Mouse (Mus musculus) heart, postnatal 0 days (tissue): ENCODE measurements around the gene Tshz2. TPM values are rescaled to one million over a fixed set of nuclear protein-coding genes. Genes with fewer than 3 reads are reported as not detected.
A peak's percentile ranks its signal among the peaks of the same experiment; 100 is the strongest.

Source experiments
- ATAC-seq: fragments of 200-750 bp; cut with Nextera tagmentation; 2 replicates; pipeline ENCODE4 v1.8.0; 2017; ENCODE audit warnings: low read depth, moderate number of reproducible peaks, moderate library complexity; ENCODE audit not compliant: insufficient read depth
- DNase-seq: peaks from one replicate; pipeline ENCODE4 v3.0.0-alpha.2; 2016; ENCODE audit warnings: low spot score
- H3K27ac ChIP-seq: fragments of 300-500 bp; sonication (generic); 2 replicates; pipeline ENCODE4 v1.5.1; 2014; ENCODE audit warnings: low read depth, mild to moderate bottlenecking
- H3K27me3 ChIP-seq: fragments of 300-500 bp; sonication (generic); 2 replicates; pipeline ENCODE4 v1.6.1; 2014; ENCODE audit warnings: low read length, mixed read lengths; ENCODE audit not compliant: control insufficient read depth, insufficient read depth
- H3K36me3 ChIP-seq: fragments of 300-500 bp; sonication (generic); replicated peaks from 2 replicates; pipeline ENCODE4 v1.6.1; 2014; ENCODE audit warnings: low read length, mixed read lengths; ENCODE audit not compliant: control insufficient read depth, insufficient read depth
- H3K4me1 ChIP-seq: fragments of 300-500 bp; sonication (generic); 2 replicates; pipeline ENCODE4 v1.6.1; 2014; ENCODE audit warnings: antibody characterized with exemption; ENCODE audit not compliant: control insufficient read depth, insufficient read depth
- H3K4me2 ChIP-seq: fragments of 300-500 bp; sonication (generic); 2 replicates; pipeline ENCODE4 v1.6.1; 2014; ENCODE audit warnings: low read depth, mild to moderate bottlenecking, low read length, moderate library complexity
- H3K4me3 ChIP-seq: fragments of 300-500 bp; sonication (generic); 2 replicates; pipeline ENCODE4 v1.5.1; 2014; ENCODE audit warnings: low read depth, low read length
- H3K9ac ChIP-seq: fragments of 300-500 bp; sonication (generic); replicated peaks from 2 replicates; pipeline ENCODE4 v1.6.1; 2014; ENCODE audit warnings: low read depth, low read length, mixed read lengths
- H3K9me3 ChIP-seq: fragments of 300-500 bp; sonication (generic); replicated peaks from 2 replicates; pipeline ENCODE4 v1.6.1; 2016; ENCODE audit warnings: low read length; ENCODE audit not compliant: control insufficient read depth
- CTCF ChIP-seq: IDR thresholded peaks from 2 replicates; pipeline ENCODE4 v1.5.1; 2016; ENCODE audit warnings: antibody characterized with exemption, control low read depth, low read depth
- EP300 ChIP-seq: IDR thresholded peaks from 2 replicates; pipeline ENCODE4 v1.6.1; 2016; ENCODE audit warnings: antibody characterized with exemption, low read depth
- WGBS: fragments of 180-500 bp; shearing (Covaris S2); extraction: QIAGEN DNeasy Blood & Tissue Kit; methylation state at CpG from one replicate; pipeline ENCODE4 v1.1.7; 2014; 5-methylcytosine and 5-hydroxymethylcytosine counted together
- polyA plus RNA-seq: library from polyadenylated mRNA; unstranded; fragments of >200 nt; fragmentation: Nextera tagmentation; extraction: Ambion mirVana; gene quantifications from 2 replicates; pipeline ENCODE4 v1.2.1, GENCODE M21; 2015
- total RNA-seq: library from RNA; depleted of rRNA; stranded (reverse); fragments of >200 nt; gene quantifications from 2 replicates; pipeline ENCODE4 v1.2.3, GENCODE M21; 2014; ENCODE audit warnings: low replicate concordance

The Tshz2 gene
- total and polyA plus RNA-seq, 2 experiments from 2014 or later, result 2.8 to 7.8 TPM

DNA sequence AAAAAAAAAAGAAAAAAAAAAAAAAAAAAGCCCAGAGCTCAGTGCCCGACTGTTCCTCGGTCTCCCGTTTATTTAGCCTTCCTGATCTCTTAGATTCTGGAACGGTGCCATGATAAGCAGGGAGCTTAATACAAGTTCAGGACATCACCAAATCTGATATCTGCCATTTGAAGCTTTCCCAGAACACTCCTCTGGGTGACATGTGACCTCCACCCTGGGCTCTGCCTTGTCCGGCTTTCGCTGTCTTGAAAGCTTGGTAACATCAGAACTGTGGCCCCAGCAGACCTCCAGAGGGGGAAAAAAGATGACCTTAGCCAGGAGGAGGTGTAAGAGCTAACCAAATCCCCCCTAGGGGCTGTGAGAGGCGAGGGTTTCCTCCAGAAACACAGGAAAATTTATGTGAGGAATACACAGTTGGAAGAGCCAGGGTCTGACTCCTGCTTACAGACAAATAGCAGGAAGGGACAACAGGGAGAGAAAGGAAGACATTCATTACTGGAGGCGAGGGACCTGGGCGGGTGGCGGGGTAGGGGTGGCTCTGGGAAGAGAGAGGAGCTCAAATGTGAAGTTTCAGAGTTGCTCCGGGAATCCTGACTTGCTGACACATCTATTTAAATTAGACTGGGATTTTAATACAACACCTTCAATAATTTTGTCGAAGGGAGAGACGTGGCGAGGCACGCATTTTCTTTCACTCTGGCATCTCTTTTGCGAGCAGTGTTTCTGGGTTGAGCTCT lies 363.9 kb downstream of the Tshz2 start:
- Histone ChIP-seq H3K27me3 (0 out of 2 replicates have a peak, but pooled peaks cover 3% of the 10 kb centered on the region), H3K36me3 (no peaks in the 10 kb centered on the region), H3K4me3 (no peak overlapping the region; the same call in 1 of the 2 replicates), H3K4me2 (peak overlapping the region; percentile 43; the same call in 1 of the 2 replicates), H3K9me3 (no peaks in the 10 kb centered on the region), H3K27ac (no peak overlapping the region), H3K4me1 (peaks cover 5% of the 10 kb centered on the region; the same call in 1 of the 2 replicates), H3K9ac (no peak overlapping the region)
- no peak for ATAC-seq
- no peak for TF ChIP-seq EP300
- no peak for TF ChIP-seq CTCF
- DNase-seq, result no peak
- WGBS, result 44% methylated on average over 16 of the region's 16 CpGs

DNA sequence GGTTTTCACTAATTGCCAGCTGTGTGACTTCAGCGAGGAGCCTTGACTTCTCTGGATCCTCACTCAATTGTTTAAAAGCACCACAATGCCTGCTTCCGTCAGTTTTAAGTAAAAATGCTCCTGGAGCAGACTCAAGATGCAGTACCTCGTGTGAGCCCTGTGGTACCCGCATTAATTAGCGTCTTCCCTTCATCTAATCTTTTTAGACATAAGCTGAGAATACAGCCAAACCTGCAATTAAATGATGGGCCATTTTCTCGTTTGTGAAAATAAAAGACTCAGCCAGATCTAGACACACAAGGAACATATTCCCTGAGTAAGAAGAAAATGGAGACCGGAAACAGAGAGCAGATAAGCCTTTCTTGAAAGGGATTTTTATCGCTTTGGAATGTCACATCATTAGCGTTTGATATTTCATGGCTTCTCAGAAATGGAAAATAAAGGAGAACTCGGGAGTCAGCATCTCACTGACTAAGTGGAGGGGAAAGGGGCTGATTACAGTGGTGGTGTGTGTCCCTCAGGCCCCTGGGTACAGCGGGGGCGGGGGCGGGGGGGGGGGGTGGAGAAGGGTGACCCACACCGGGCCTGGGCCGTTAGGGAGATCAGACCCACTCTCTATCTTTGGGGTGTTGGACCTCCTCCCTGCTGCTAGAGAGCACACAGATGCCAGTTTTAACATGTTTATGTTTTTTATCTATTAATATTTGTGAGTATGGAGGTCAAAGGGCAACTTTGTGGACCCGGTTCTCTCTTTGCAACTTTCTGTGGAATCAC lies 364.6 kb downstream of the Tshz2 start:
- H3K4me2 ChIP-seq, result no peak overlapping the region
- 63% methylated on average over 16 of the region's 16 CpGs for WGBS
- 0 out of 2 replicates have a peak, but pooled peaks cover 3% of the 10 kb centered on the region for H3K27me3 ChIP-seq

DNA sequence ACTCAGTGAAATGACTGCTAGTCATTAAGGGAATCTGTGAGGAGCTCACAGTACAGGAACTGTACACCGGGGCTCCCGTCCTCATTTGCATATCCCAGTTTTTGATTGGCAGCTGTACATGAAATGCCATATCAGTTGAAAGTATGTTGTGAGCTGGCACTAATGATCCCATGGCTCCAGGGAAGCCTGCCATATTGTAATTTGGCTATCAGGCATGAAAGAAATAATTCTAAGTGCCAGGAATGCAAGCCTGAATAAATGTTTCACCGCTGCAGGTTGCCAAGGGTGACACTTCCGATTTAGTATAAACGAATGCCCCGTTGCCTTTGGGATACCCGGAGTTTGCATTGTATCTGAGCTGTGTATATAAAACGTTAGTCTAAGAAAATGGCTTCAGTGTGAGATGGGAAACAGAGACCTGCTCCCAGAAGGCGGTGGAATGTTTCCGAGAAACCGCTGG lies 366.1 kb downstream of the Tshz2 start:
- H3K4me3 ChIP-seq, result no peak overlapping the region
- H3K4me1 ChIP-seq, result peaks cover 5% of the 10 kb centered on the region; the same call in 1 of the 2 replicates
- no peaks in the 10 kb centered on the region for H3K36me3 ChIP-seq
- WGBS, result 52% methylated on average over 11 of the region's 11 CpGs
- H3K9me3 ChIP-seq, result no peaks in the 10 kb centered on the region
- no peak overlapping the region for H3K9ac ChIP-seq
- no peak overlapping the region for H3K27ac ChIP-seq
- TF ChIP-seq EP300 (no peak), CTCF (no peak)
- DNase-seq (no peak), ATAC-seq (no peak)
- no peak overlapping the region for H3K4me2 ChIP-seq
- H3K27me3 ChIP-seq, result 0 out of 2 replicates have a peak, but pooled peaks cover 3% of the 10 kb centered on the region

More for the DNA sequence above, 364.6 kb downstream of the Tshz2 start:
- TF ChIP-seq EP300 (no peak), CTCF (no peak)
- H3K9me3 ChIP-seq, result no peaks in the 10 kb centered on the region
- no peak overlapping the region for H3K4me3 ChIP-seq
- no peak for DNase-seq
- H3K4me1 ChIP-seq, result peaks cover 5% of the 10 kb centered on the region; the same call in 1 of the 2 replicates
- no peak overlapping the region for H3K27ac ChIP-seq
- no peaks in the 10 kb centered on the region for H3K36me3 ChIP-seq
- H3K9ac ChIP-seq, result no peak overlapping the region
- no peak for ATAC-seq

DNA sequence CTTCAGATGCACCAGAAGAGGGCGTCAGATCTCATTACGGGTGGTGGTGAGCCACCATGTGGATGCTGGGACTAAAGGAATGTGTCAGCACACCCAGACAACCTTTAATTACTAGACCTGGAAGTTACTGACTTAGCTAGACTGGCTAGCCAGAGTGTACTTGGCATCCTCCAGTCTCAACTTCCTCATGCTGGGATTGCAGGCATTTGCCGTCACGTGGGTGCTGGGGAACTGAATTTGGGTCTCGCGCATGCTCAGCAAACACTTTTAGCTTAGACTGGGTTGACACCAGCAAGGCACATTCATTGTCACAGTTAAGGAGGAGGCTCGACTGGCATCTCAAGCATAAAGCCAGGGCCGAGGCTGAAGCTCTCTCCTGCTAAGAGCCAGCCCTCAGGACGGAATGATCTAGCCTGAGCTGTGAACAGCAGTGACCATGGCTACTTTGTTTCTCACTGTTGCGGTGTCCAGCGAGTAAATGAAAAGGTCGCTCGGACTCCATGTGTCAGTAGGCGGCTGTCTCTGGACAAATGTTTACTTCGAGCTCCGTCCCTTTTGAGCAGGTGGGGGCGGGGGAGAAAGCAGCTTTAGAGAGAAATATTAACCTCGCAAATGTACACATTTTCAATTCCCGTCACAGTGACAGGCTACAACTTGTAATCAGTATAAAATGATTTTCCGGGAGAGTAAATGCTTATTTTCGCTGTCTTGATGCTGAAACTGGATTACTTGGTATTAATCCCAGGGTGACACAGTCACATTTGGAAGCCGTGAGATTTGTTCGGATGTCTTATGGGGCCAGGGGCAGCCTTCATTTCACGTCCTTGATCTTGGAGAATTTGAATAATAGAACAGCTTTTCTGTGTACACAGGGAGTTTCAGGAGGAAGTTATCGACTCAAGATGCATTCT lies 370.0 kb downstream of the Tshz2 start:
- WGBS, result 73% methylated on average over 25 of the region's 25 CpGs
- TF ChIP-seq EP300 (no peak), CTCF (no peak)
- Histone ChIP-seq H3K4me3 (no peak overlapping the region), H3K4me2 (no peak overlapping the region), H3K27me3 (no peaks in the 10 kb centered on the region), H3K9me3 (no peaks in the 10 kb centered on the region), H3K36me3 (no peaks in the 10 kb centered on the region), H3K4me1 (no peaks in the 10 kb centered on the region), H3K27ac (no peak overlapping the region), H3K9ac (no peak overlapping the region)
- ATAC-seq, result no peak
- no peak for DNase-seq

DNA sequence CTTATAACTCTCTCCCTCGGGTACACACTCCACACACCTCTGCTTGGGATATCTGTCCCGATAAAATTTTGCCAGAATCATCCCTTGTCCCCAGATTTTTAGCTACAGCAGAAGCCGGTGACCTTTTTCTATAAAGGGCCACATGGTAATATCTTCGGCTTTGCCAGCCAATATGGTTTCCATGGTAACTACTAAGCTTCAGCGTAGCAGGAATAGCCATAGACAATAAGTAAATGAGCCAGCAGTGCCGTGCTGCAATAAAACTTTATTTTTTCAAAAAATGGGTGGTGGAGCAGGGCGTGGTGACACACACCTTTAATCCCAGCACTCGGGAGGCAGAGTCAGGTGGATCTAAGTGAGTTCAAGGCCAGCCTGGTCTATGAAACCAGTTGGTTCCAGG lies 370.9 kb downstream of the Tshz2 start:
- no peak for TF ChIP-seq EP300
- no peak for TF ChIP-seq CTCF
- H3K27ac ChIP-seq, result no peak overlapping the region
- no peak for DNase-seq
- H3K4me3 ChIP-seq, result no peak overlapping the region
- no peaks in the 10 kb centered on the region for H3K36me3 ChIP-seq
- H3K9me3 ChIP-seq, result no peaks in the 10 kb centered on the region
- no peaks in the 10 kb centered on the region for H3K4me1 ChIP-seq
- no peak overlapping the region for H3K9ac ChIP-seq
- 82% methylated on average over 8 of the region's 8 CpGs for WGBS
- no peak for ATAC-seq
- H3K27me3 ChIP-seq, result no peaks in the 10 kb centered on the region
- no peak overlapping the region for H3K4me2 ChIP-seq
